Mouse (Mus musculus) MEL (cell line): ENCODE data around the gene Naif1.

Experiments used
- CTCF ChIP-seq, 3 experiments: IDR thresholded peaks in 2 of 3; conservative IDR thresholded peaks in 1 of 3; 2 replicates each; pipeline ENCODE4 v1.5.1; 2011 to 2012; ENCODE audit warnings: low read length in 3 of 3, low read depth in 2 of 3, mild to moderate bottlenecking in 2 of 3, improper control_type of control experiment in 1 of 3, inconsistent platforms in 1 of 3, mixed read lengths in 1 of 3, moderate library complexity in 1 of 3; ENCODE audit not compliant: control insufficient read depth in 1 of 3, insufficient read depth in 1 of 3, poor library complexity in 1 of 3, severe bottlenecking in 1 of 3
- E2F4 ChIP-seq: IDR thresholded peaks from 2 replicates; pipeline ENCODE4 v1.6.1; 2011; ENCODE audit warnings: low read depth, low read length, improper control_type of control experiment, borderline replicate concordance
- MYB ChIP-seq: IDR thresholded peaks from 2 replicates; pipeline ENCODE4 v1.6.1; 2011; ENCODE audit warnings: mild to moderate bottlenecking, low read depth, low read length, improper control_type of control experiment
- RAD21 ChIP-seq: IDR thresholded peaks from 2 replicates; pipeline ENCODE4 v1.6.1; 2011; ENCODE audit warnings: mild to moderate bottlenecking, low read depth, low read length, improper control_type of control experiment
- ZMIZ1 ChIP-seq: IDR thresholded peaks from 2 replicates; pipeline ENCODE4 v1.6.1; 2012; ENCODE audit warnings: low read depth, mild to moderate bottlenecking, inconsistent platforms, low read length, improper control_type of control experiment, moderate library complexity

- TF ChIP-seq E2F4, result no peak
- no peak; the same call in 1 of the 2 replicates for TF ChIP-seq RAD21
- TF ChIP-seq CTCF (IDR thresholded peaks at IDR 0.05 in 2 of 3, conservative IDR thresholded peaks at IDR 0.05 in 1 of 3; ENCODE audit: control insufficient read depth in 1 of 3, insufficient read depth in 1 of 3, low read depth in 2 of 3, low read length in 3 of 3, poor library complexity in 1 of 3, severe bottlenecking in 1 of 3), result peak in 2 of 3 experiments; percentile 21 to 27; a peak in 3 of 6 replicates
- TF ChIP-seq MYB, result no peak
- no peak for TF ChIP-seq ZMIZ1
Measured at GRCm38 (mm10) chr2:32505536-32505935, 55.3 kb downstream of the Naif1 start.
